Mouse (Mus musculus) left cerebral cortex, postnatal 25 days (tissue): ENCODE measurements at regions not wholly inside any gene's neighbourhood (a gene's known extent, or its start where the extent isn't known, plus 50 kb on each side); places are given as distances from the start of the nearest gene placed in this dataset.

Source experiments
- DNase-seq, 2 experiments: peaks; one replicate each; pipeline ENCODE4 v3.0.0; 2022; ENCODE audit warnings: low spot score in 2 of 2, mixed read lengths in 1 of 2
- intact Hi-C: fragments of 180-260 bp; cut with DNase I; formaldehyde crosslinking; loops from one replicate; pipeline ENCODE4 v1.15.1; 2025

DNA sequence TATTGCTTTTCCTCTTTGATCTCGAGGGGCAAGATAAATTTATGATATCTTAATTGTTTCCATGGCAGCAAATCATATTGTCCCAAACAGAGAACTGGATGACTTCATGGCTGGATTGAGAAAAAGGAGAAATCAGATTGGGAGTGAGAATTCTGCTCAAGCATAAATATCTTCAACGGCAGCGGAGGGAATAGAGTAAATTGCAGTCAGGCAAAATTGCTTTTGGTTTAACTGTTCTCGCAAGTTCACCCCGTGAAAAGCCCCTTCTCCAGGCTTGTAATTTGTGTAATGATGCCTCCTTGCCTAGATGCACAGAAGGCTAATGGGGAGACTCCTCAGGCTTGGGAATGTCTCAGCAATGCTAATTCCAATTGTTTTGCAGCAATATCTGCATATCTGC lies 64.4 kb upstream of the Ccn6 start:
- no peak for DNase-seq
- intact Hi-C loops: loop anchor here (5.0 kb wide), 1 partner anchor 56 kb away; no protein-coding TSS in a partner anchor

DNA sequence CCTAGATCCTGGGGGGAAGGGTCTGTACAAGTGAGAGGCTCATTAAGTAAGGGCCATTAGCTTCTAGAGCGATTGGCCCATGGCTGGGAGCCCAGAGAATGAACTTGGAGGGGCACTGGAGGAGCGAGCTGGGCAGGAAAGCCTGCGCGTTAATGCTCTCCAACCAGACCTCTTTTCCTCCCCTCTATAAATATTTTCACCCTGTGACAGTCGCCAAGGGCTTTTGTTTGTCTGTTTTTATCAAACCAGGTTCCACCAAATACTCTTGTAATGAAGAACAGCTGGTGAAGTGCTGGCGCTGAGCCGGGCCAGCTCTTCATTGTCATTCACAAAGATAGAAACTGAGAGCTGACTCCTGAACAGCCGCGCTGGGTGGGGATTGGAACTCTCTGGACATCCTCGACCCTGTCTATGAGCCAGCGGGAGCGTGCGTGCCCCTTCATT lies 63.9 kb upstream of the Ccn6 start:
- no peak for DNase-seq
- intact Hi-C loops: loop anchor here (5.0 kb wide), 1 partner anchor 55 kb away; no protein-coding TSS in a partner anchor

DNA sequence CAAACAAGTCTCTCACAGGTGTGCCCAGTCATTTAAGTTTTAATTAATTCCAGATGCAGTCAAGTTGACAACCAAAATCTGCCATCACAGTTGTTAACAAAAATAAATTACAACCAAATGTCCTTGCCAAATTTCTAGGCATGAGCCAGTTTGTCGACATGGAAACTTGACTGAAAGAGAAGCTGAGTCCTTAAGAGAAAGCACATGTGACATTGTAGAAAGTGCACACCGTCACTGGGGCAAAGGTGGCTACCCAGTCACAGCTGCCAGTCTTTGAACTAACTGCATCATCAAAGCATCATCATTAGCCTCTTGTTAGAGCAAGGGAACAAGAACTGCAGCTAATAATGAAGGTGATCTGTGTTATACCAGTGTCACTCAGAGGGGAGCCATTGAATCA lies 62.9 kb upstream of the Ccn6 start:
- intact Hi-C loops: loop anchor here (5.0 kb wide), 1 partner anchor 54 kb away; no protein-coding TSS in a partner anchor
- DNase-seq: no peak

DNA sequence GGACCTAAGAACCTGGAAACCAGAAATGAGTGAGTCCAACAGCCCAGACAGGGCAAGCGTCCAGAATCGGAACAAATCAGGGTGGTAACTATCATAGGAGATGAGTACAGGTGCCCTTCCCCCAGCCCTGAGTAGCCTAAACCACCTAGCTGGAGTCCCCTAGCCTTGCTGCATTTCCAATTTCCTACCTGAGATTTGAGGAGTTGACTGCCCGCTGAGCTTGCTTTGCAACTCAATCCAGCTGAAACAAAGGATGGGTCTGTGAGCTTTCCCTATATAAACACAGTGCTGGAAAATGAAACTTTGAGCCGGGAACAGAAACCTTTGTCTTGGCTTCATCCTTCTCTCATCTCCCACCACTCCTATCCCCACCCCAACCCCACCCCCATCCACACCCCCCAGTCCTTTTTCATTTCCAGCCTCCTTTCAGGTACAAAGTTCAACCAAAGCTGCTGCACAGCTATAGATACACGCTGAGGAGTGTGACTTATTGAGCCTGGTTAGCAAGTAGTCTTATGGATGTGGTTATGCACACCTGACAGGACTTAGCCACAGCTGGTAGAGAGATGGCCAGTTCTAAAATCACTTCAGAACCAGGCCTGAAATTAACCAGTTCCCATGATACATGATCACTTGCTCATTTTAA lies 61.0 kb upstream of the Ccn6 start:
- no peak for DNase-seq
- intact Hi-C loops: loop anchor here (5.0 kb wide), 1 partner anchor 52 kb away; no protein-coding TSS in a partner anchor

DNA sequence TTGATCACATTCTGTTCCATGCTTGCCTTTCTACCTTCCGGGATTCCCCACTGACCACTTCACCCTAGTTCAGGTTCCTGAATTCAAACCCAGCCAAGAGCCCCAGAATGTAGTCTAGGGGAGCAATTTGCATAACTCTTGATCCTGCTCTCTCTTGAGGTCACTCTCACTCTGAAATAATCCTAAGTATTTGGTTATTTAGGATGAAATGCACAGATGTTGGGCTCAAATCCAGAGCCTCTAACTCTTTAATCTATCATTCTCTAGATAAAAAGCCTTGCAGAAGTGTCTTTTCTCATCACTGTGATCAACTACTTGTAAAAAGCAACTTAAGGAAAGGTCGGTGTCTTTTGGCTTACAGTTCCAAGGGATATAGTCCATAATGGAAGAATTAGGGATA lies 57.4 kb upstream of the Ccn6 start:
- intact Hi-C loops: no loop called here
- DNase-seq: no peak

DNA sequence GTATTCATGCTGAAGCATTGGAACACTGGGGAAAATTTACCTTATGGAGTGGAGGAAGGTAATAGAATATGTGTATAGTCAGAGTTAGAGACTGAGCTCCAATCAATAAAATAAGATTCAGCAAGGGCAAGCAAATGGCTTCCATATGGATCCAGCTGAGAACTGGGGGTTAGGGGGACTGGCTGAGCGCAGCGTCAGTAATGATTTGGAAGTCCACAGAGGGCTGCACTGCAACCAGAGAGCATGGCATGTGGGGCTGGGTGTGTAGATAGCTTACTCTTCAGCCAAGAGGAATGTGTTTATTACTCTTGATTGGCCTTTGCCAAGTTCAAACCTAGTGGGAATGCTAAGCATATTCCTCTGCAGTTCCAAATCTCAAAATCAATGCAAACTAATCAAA lies 55.8 kb upstream of the Ccn6 start:
- DNase-seq: no peak
- intact Hi-C loops: no loop called here

DNA sequence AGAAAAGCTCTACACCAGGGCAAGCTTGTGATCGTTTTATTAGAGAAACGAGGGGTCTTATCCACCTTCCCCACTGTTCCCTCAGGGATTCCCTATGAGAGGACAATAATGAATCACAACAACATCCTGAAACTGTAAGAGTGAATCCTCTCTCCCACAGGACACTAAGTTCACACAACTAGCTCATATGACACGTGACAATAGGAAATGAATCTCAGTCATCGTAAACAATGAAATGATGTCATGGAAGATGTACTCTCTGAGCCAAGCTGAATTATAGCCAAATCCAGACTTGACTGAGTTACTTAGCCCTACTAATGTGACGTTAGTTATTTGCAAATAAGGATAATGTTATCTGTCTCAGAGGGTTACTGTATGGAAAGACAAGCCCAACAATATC lies 54.6 kb upstream of the Ccn6 start:
- DNase-seq: no peak
- intact Hi-C loops: no loop called here

DNA sequence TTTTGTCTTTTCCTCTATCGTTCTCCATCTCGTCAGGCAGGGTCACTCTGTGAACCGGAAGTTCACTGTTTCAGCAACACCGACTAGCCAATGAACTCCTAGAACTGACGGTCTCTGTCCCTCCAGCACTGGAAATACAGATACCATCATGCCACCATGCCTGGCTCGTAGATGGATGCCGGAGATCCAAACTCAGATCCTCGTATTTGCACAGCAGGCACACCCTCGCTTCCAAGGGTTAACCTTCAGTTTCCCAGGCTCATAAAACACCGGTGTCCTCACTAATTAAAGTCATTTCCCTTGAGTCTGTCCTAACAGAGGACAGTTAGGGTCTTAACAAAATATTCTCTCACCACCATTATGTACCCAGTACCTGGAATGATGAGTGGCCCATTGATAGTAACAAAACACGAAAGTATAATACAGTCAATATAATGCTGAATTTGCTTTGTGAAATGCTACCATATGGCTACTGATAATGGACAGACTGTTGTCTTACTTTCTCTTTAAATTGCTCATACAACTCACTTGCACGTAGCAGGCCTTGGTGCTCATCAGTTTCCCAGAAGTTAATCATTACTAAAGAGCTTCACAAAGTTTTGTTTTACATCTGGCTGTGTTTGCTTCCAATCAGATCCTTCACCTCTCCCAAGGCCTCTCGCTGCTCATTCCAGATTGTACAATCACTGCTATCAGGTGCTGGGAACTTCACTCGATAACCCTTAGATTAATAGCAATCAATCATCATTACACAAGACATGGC lies 52.7 kb upstream of the Ccn6 start:
- intact Hi-C loops: no loop called here
- DNase-seq: no peak

DNA sequence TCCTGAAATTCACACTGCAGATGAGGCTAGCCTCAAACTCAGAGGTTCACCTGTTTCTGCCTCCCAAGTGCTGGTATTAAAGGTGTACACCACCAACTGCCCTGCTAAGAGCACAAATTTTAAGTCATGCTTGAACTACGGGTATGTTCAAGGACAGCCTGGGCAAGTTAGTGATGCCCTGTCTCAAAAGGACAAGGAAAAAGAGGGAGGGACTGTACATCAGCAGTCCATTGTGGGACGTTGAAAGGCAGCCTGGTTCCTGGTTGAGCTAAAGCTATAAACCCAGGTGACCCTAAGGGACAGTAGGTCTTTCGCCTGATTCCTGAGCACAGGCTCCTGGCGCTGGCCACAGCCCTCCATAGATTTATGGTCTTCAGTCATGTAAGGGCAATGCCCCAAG lies 51.0 kb upstream of the Ccn6 start:
- no peak for DNase-seq
- intact Hi-C loops: no loop called here
